Mouse (Mus musculus) lung, adult 2 months (tissue): Measurements from ENCODE around the gene Gata2. TPM values are rescaled to one million over a fixed set of nuclear protein-coding genes. Genes with fewer than 3 reads are reported as not detected.

ENCODE experiments used
- DNase-seq: peaks from one replicate; pipeline ENCODE4 v3.0.0; 2022
- H3K4me1 ChIP-seq: fragments of 200-500 bp; 2 replicates; pipeline ENCODE4 v1.6.1; 2011; ENCODE audit warnings: low read length; ENCODE audit not compliant: control insufficient read depth, insufficient read depth
- H3K4me3 ChIP-seq: fragments of 200-500 bp; replicated peaks from 2 replicates; pipeline ENCODE3; 2011; ENCODE audit warnings: low read depth, mild to moderate bottlenecking, control low read depth, low read length; ENCODE audit errors: extremely low read depth
- CTCF ChIP-seq: fragments of 200-500 bp; IDR thresholded peaks from 2 replicates; pipeline ENCODE4 v1.5.1; 2011; ENCODE audit warnings: mild to moderate bottlenecking, low read length, control low read depth; ENCODE audit not compliant: insufficient read depth
- POLR2A ChIP-seq: fragments of 200-500 bp; IDR thresholded peaks from 2 replicates; pipeline ENCODE4 v1.6.1; 2011; ENCODE audit warnings: low read depth, mild to moderate bottlenecking, control low read depth, low read length, borderline replicate concordance; ENCODE audit errors: extremely low read depth
- WGBS: fragments of 180-500 bp; shearing (Covaris S2); methylation state at CpG from one replicate; pipeline ENCODE4 v1.1.7; 2018; 5-methylcytosine and 5-hydroxymethylcytosine counted together
- polyA plus RNA-seq: library from polyadenylated mRNA; depleted of rRNA; stranded (reverse); fragments of >200 nt; gene quantifications from 2 replicates; pipeline ENCODE4 v1.2.3, GENCODE M21; 2012

The Gata2 gene
- polyA plus RNA-seq, 1 experiment, result 184 TPM

- no peak overlapping the region for H3K4me3 ChIP-seq
- 40% methylated on average over 5 of the region's 5 CpGs for WGBS
- no peaks in the 10 kb centered on the region for H3K4me1 ChIP-seq
- no peak for DNase-seq
- TF ChIP-seq POLR2A (no peak), CTCF (no peak)
These were observed 32.9 kb downstream of the Gata2 start for GRCm38 (mm10) chr6:88226570-88226994.

- WGBS, result 46% methylated on average over 7 of the region's 7 CpGs
- no peak for DNase-seq
- TF ChIP-seq CTCF (no peak), POLR2A (no peak)
- Histone ChIP-seq H3K4me3 (no peak overlapping the region), H3K4me1 (no peaks in the 10 kb centered on the region)
These were observed 33.8 kb downstream of the Gata2 start for GRCm38 (mm10) chr6:88227537-88227936.

GRCm38 (mm10) chr6:88229221-88229620 is 35.5 kb downstream of the Gata2 start:
- Histone ChIP-seq H3K4me1 (no peaks in the 10 kb centered on the region), H3K4me3 (no peak overlapping the region)
- TF ChIP-seq POLR2A, result no peak
- TF ChIP-seq CTCF, result no peak
- no peak for DNase-seq
- 76% methylated on average over 12 of the region's 12 CpGs for WGBS

- H3K4me3 ChIP-seq, result no peak overlapping the region
- H3K4me1 ChIP-seq, result no peaks in the 10 kb centered on the region
- TF ChIP-seq POLR2A (no peak), CTCF (no peak)
- 76% methylated on average over 7 of the region's 7 CpGs for WGBS
- DNase-seq, result no peak
These were observed 38.1 kb downstream of the Gata2 start for GRCm38 (mm10) chr6:88231821-88232220.

GRCm38 (mm10) chr6:88232221-88232620 is 38.5 kb downstream of the Gata2 start:
- TF ChIP-seq CTCF, result no peak
- no peak for TF ChIP-seq POLR2A
- no peaks in the 10 kb centered on the region for H3K4me1 ChIP-seq
- H3K4me3 ChIP-seq, result no peak overlapping the region
- WGBS, result 63% methylated on average over 6 of the region's 6 CpGs
- no peak for DNase-seq

GRCm38 (mm10) chr6:88233996-88234395 is 40.3 kb downstream of the Gata2 start:
- WGBS, result 69% methylated on average over 8 of the region's 8 CpGs
- H3K4me1 ChIP-seq, result no peaks in the 10 kb centered on the region
- peak; percentile 7 for DNase-seq
- no peak overlapping the region for H3K4me3 ChIP-seq
- no peak for TF ChIP-seq CTCF

- no peak for DNase-seq
- TF ChIP-seq POLR2A (no peak), CTCF (no peak)
- WGBS, result 58% methylated on average over 8 of the region's 8 CpGs
- Histone ChIP-seq H3K4me3 (no peak overlapping the region), H3K4me1 (no peaks in the 10 kb centered on the region)
These were observed 41.8 kb downstream of the Gata2 start for GRCm38 (mm10) chr6:88235461-88235860.

- TF ChIP-seq POLR2A, result no peak
- TF ChIP-seq CTCF, result no peak
- DNase-seq, result no peak
- WGBS, result 12% methylated on average over 17 of the region's 17 CpGs
- H3K4me1 ChIP-seq, result no peaks in the 10 kb centered on the region
- H3K4me3 ChIP-seq, result no peak overlapping the region
These were observed 42.3 kb downstream of the Gata2 start for GRCm38 (mm10) chr6:88235983-88236382.

GRCm38 (mm10) chr6:88236513-88236912 is 42.8 kb downstream of the Gata2 start:
- no peak for DNase-seq
- H3K4me1 ChIP-seq, result no peaks in the 10 kb centered on the region
- no peak for TF ChIP-seq CTCF
- no peak for TF ChIP-seq POLR2A
- WGBS, result 31% methylated on average over 7 of the region's 7 CpGs
- H3K4me3 ChIP-seq, result no peak overlapping the region

GRCm38 (mm10) chr6:88242604-88243003 is 48.9 kb downstream of the Gata2 start:
- TF ChIP-seq CTCF (peak; percentile 57), POLR2A (no peak)
- Histone ChIP-seq H3K4me3 (no peak overlapping the region), H3K4me1 (peaks cover 2% of the 10 kb centered on the region; the same call in 1 of the 2 replicates)
- peak; percentile 59 for DNase-seq
- 4% methylated on average over 15 of the region's 15 CpGs for WGBS
